Mouse (Mus musculus) embryonic stem cell, embryonic (primary cell): ENCODE measurements around the gene Socs3.

ENCODE experiments used
- CTCF ChIA-PET, 4 experiments: fragments of 300-600 bp in 2 of 4; fragments of 350-600 bp in 2 of 4; sonication (Branson Sonifier 250); formaldehyde crosslinking; loops; one replicate each; lab custom pipeline; 2022; ENCODE audit warnings: inconsistent platforms in 2 of 4; lab: Charles Lee
- POLR2A ChIA-PET, 4 experiments: fragments of 300-600 bp in 2 of 4; fragments of 350-600 bp in 2 of 4; sonication (Branson Sonifier 250); formaldehyde crosslinking; loops; one replicate each; lab custom pipeline; 2022; ENCODE audit warnings: antibody characterized with exemption in 4 of 4, inconsistent platforms in 1 of 4; lab: Charles Lee

The Socs3 gene

DNA sequence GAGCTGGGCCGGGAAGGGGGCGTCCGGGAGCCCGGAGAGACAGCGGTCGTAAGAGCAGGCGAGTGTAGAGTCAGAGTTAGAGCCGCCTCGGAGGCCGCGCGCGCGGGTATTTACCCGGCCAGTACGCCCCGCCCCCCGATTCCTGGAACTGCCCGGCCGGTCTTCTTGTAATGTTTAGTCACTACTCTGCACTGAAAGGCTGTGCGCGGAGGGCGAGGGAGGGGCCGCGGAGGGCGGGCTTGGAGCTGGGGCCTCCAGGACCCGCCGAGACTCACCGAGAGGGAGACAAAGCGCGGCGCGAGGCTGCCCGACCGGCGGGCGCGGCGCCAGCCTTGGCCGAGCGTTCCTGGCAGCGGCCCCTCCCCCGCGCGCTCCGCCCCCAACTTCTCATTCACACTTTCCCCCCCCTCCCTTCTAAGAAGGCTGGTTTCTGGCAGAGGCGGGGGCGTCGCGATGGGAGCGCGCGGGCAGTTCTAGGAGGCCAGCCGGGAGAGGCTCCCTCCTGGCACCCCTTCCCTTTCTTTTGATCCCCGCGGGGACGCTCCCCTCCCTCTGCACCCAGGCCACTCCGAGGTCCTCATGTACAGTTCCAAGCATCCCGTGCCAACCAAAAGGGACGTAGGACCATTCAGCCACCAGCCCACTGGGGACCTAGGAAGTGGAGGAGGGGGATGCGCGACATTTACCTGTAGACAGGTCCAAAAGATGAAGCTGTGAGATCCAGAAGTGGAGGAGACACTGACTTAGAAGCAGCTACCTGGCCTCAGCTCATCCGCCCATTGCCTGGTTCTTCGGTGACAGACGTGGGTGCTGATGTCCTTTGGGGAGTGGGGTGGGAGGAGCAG, 525 bp downstream of the Socs3 start:
- CTCF ChIA-PET = interaction anchor here (0.5 to 3.0 kb wide), 82 partner anchors 9 to 769 kb away, joined by 3 to 31 read pairs (median 4); partner anchors contain the start of gene Pgs1 (in 3 of the 4)
- POLR2A ChIA-PET = interaction anchor here (0.5 to 11.9 kb wide), 151 partner anchors 8 to 1298 kb away, joined by 3 to 236 read pairs (median 5); partner anchors contain the start of genes Pgs1 (in 3 of the 4), Birc5 (in 2 of the 4), Tnrc6c (in 2 of the 4) and Usp36 (in 2 of the 4)

DNA sequence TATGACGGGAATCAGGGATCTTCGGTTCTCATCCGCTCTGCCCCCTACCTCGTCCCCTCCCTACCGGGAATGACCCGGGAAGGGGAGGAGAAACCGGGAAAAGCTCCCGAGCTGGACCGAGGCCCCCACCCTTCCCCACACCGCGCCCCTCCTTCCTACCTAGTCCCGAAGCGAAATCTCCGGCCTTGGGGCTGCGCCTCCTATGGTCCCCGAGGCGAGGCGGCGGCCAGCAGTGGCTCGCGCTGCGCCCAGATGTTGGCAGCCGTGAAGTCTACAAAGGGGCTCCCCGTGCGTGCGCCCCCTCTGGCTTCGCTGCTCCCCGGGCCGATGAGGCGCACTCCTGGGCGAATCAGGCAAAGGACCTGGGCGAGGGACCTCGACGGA, 1.1 kb downstream of the Socs3 start:
- CTCF ChIA-PET = interaction anchor here (1.2 to 3.0 kb wide), 21 partner anchors 10 to 98 kb away, joined by 3 to 31 read pairs (median 8); partner anchors contain the start of gene Pgs1 (in 1 of the 4)
- POLR2A ChIA-PET = interaction anchor here (0.5 to 11.9 kb wide), 105 partner anchors 8 to 1297 kb away, joined by 3 to 236 read pairs (median 7); partner anchors contain the start of genes Pgs1 (in 3 of the 4), Tnrc6c (in 2 of the 4), Afmid (in 1 of the 4) and Birc5 (in 1 of the 4)

DNA sequence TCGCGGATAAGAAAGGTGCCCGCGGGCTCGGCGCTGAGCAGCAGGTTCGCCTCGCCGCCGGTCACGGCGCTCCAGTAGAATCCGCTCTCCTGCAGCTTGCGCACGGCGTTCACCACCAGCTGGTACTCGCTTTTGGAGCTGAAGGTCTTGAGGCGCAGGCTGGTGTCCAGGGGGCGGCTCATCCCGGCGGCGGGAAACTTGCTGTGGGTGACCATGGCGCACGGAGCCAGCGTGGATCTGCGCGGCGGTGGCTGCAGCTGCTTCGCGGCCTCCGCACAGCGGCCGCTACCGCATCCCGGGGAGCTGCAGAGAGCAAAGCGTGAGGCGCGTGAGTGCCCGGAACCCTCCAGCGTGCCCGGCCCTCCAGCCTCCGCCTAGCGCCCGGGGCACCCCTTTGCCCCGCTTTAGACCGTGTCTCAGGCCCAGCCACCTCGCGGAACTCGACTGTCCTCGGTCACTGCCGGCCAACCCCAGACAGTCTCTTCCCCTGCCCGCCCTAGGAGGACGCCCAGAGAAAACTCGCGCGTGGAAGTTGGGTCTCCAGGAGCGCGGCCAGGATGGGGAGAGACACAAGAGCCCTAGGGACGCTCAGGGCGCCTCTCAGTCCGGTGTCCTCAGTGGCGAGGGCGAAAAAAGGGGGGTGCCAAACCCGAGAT, 1.7 kb downstream of the Socs3 start:
- POLR2A ChIA-PET = interaction anchor here in 3 of 4 experiments (0.6 to 11.9 kb wide), 84 partner anchors 6 to 1287 kb away, joined by 3 to 236 read pairs (median 8); partner anchors contain the start of genes Pgs1 (in 3 of the 3), Birc5 (in 1 of the 3), Engase (in 1 of the 3) and Tmem235 (in 1 of the 3)

DNA sequence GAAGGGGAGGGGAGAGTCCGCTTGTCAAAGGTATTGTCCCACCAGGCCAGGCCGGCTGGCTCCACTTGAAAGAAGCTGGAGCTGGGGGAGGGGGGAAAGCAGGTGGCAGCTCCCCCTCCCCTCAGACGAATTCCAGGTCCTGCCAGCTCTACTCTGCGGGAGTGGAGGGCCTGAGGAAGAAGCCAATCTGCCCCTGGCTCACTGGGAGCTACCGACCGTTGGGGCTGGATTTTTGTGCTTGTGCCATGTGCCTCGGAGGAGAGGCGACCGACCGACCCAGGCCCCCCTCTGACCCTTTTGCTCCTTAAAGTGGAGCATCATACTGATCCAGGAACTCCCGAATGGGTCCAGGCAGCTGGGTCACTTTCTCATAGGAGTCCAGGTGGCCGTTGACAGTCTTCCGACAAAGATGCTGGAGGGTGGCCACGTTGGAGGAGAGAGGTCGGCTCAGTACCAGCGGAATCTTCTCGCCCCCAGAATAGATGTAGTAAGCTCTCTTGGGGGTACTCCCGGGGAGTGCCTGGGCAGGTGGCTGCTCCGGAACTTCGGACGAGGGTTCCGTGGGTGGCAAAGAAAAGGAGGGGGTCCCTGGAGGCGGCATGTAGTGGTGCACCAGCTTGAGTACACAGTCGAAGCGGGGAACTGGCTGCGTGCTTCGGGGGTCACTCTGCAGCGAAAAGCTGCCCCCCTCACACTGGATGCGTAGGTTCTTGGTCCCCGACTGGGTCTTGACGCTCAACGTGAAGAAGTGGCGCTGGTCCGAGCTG, 2.4 kb downstream of the Socs3 start:
- ChIA-PET POLR2A (interaction anchor here in 3 of 4 experiments (0.6 to 11.9 kb wide), 61 partner anchors 7 to 1288 kb away, joined by 3 to 236 read pairs (median 4); partner anchors contain the start of genes Pgs1 (in 3 of the 3), Afmid (in 1 of the 3), Birc5 (in 1 of the 3) and Tk1 (in 1 of the 3)), CTCF (interaction anchor here in 2 of 4 experiments (1.0 to 4.0 kb wide), 5 partner anchors 51 to 55 kb away, joined by 3 to 25 read pairs (median 6); no protein-coding TSS in a partner anchor)

More for the DNA sequence above, 1.7 kb downstream of the Socs3 start:
- CTCF ChIA-PET = interaction anchor here in 3 of 4 experiments (1.4 to 4.0 kb wide), 8 partner anchors 11 to 55 kb away, joined by 3 to 25 read pairs (median 13); no protein-coding TSS in a partner anchor

DNA sequence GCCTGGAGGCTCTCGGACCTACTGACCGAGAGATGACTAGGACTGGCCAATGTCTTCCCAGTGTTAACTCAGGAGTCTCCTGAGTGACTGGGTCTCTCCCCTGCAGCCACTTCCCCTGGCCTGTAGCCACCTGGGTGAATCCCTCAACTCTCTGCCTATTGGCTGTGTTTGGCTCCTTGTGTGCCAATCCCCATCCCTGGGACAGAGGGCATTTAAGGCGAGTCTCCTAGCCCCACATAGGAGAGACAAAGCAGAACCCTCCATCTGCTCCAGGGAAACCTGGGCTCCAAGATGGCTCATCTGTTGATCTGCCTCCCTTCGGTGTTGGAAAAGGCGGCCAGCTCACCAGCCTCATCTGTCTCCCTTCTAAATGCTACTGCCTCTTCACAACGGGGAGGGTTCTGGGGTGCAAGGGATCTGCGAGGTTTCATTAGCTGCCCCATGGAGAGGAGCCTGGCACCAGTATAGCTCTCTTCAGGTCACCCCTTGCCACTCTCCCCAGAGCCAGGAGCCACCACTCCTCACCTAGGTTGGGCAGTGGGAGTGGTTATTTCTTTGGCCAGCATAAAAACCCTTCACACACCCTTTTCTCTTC, 3.2 kb downstream of the Socs3 start:
- POLR2A ChIA-PET = interaction anchor here in 3 of 4 experiments (0.8 to 11.9 kb wide), 44 partner anchors 7 to 299 kb away, joined by 3 to 236 read pairs (median 6); partner anchors contain the start of genes Pgs1 (in 2 of the 3), Afmid (in 1 of the 3), Birc5 (in 1 of the 3) and Tk1 (in 1 of the 3)
- CTCF ChIA-PET = interaction anchor here in 2 of 4 experiments (1.0 to 4.0 kb wide), 4 partner anchors 9 to 54 kb away, joined by 3 to 16 read pairs (median 6); no protein-coding TSS in a partner anchor

DNA sequence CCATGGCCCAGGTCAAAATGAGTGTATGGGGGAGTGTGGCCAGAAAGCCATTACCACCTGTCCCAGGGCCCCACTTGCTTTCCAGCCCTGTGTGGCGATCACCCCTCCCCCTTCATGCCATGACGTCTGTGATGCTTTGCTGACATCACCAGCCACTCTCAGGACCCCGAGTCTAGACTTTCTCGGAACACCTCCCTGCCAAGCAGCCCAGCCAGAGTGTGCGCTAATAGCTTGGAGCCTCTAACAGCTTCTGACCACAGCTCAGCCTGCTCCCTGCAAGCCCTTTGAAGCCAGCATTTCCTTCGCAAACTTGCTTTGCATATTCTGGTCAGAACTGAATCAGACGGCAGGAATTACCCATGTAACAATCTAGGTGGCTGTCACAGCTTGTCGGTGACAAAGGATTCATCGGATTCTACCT, 4.3 kb downstream of the Socs3 start:
- ChIA-PET CTCF (interaction anchor here in 2 of 4 experiments (1.0 to 4.0 kb wide), 4 partner anchors 10 to 53 kb away, joined by 4 to 16 read pairs (median 6); no protein-coding TSS in a partner anchor), POLR2A (interaction anchor here in 3 of 4 experiments (0.6 to 11.9 kb wide), 31 partner anchors 9 to 311 kb away, joined by 3 to 236 read pairs (median 7); partner anchors contain the start of genes Pgs1 (in 1 of the 3) and Tnrc6c (in 1 of the 3))

DNA sequence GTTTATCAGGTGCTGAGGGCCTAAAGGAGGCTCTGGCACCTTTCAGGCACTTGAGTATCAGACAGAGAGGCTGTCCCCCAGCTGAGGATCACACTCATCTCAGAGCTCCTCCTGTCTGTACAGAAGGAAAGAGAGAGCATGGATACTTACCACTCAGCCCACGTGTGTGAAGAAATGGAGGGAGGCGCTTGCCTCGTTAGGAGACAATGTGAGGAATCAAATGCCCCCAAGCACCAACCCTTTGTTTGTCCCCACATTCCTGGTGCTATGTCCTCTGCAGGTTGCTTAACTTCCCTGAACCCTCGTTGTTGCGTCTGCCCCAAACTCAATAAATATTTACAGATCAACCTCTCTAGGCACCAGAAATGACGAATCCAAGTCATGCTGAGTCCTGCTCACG, 4.8 kb downstream of the Socs3 start:
- ChIA-PET POLR2A (interaction anchor here in 3 of 4 experiments (0.6 to 11.9 kb wide), 35 partner anchors 9 to 311 kb away, joined by 3 to 236 read pairs (median 7); partner anchors contain the start of genes Pgs1 (in 1 of the 3) and Tnrc6c (in 1 of the 3)), CTCF (interaction anchor here in 2 of 4 experiments (1.0 to 4.0 kb wide), 5 partner anchors 10 to 53 kb away, joined by 4 to 18 read pairs (median 9); no protein-coding TSS in a partner anchor)

DNA sequence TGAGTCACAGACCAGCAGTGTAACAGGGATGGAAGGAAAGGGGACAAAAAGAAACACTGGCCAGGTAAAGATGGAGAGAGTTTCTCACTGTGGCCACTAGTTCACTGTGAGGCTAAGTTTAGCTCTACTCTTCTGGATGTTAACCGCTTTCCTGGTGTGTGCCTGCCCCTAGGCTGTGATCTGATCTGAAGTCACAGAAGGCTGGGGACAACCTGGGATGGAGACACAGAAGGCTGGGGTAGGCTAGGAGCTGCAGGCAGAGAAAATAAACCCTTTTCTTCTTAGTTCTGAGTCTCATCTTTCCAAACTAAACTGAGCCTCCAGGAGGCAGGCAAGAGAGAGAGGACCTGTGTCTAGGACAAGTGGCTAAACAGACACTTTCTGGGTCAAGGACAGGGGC, 5.6 kb downstream of the Socs3 start:
- ChIA-PET POLR2A (interaction anchor here in 3 of 4 experiments (0.7 to 11.9 kb wide), 30 partner anchors 9 to 310 kb away, joined by 3 to 236 read pairs (median 13); partner anchors contain the start of gene Pgs1 (in 1 of the 3)), CTCF (interaction anchor here in 3 of 4 experiments (1.3 to 4.0 kb wide), 6 partner anchors 11 to 52 kb away, joined by 4 to 18 read pairs (median 7); no protein-coding TSS in a partner anchor)

DNA sequence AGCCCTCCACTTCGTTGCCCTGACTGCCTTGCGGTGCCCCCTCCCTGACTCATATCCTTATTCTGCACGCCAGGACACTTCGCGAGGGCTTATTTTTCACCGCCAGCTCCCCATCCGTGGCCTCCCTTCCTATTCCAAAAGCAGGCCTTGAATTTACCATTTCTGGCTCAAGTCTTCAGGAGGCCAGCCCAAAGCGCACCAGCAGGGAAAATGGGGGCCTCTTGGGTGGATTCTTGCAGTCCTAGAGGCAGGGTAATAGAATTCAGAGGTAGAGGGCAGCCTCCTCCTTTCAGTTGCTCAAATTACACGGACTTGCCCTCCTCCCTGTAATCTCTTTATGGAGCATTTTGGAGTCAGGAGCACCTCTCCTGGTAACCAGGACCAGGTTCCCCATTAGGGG, 6.0 kb downstream of the Socs3 start:
- CTCF ChIA-PET = interaction anchor here in 3 of 4 experiments (0.6 to 3.4 kb wide), 15 partner anchors 12 to 169 kb away, joined by 3 to 18 read pairs (median 4); no protein-coding TSS in a partner anchor
- POLR2A ChIA-PET = interaction anchor here (0.5 to 11.9 kb wide), 55 partner anchors 10 to 1122 kb away, joined by 3 to 236 read pairs (median 5); partner anchors contain the start of genes Pgs1 (in 2 of the 4), Usp36 (in 2 of the 4), Afmid (in 1 of the 4) and Birc5 (in 1 of the 4)

DNA sequence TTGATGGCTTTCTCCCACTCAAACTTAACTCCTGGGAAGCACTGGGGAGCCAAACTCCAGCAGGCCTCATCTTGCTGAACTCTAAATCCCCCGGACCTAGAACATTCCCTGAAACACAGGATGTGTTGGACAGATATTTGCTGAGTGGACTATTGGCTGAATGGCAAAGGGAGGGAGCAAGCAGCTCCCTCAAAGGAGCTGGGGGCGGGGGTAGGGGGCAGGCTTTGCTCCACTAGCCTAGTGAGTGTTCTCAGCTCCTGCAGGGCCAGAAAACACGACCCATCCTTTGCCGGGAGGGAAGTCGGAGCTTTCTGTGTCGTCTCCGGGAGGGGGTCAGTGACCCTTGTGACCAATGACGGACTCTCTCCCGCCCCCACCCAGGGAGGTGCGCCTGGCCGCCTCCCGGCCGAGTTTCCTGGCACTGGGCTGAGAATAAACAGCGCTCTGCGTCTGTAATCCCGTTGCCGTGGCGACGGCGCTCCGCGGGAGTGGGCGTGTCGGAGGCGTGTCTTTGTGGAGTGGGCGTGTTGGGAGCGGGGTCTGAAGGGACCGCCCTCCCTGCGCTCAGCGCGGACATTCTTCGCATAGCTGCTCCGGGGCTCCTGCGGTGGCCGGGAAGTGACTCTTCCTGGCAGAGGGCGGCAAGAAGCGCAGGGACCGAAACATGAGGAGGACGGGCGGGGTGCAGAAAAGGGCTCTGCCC, 6.6 kb downstream of the Socs3 start:
- CTCF ChIA-PET = interaction anchor here in 3 of 4 experiments (0.6 to 3.4 kb wide), 17 partner anchors 13 to 168 kb away, joined by 3 to 18 read pairs (median 4); no protein-coding TSS in a partner anchor
- POLR2A ChIA-PET = interaction anchor here (0.5 to 11.9 kb wide), 72 partner anchors 8 to 1123 kb away, joined by 3 to 236 read pairs (median 5); partner anchors contain the start of genes Pgs1 (in 2 of the 4), Usp36 (in 2 of the 4), Afmid (in 1 of the 4) and Birc5 (in 1 of the 4)

DNA sequence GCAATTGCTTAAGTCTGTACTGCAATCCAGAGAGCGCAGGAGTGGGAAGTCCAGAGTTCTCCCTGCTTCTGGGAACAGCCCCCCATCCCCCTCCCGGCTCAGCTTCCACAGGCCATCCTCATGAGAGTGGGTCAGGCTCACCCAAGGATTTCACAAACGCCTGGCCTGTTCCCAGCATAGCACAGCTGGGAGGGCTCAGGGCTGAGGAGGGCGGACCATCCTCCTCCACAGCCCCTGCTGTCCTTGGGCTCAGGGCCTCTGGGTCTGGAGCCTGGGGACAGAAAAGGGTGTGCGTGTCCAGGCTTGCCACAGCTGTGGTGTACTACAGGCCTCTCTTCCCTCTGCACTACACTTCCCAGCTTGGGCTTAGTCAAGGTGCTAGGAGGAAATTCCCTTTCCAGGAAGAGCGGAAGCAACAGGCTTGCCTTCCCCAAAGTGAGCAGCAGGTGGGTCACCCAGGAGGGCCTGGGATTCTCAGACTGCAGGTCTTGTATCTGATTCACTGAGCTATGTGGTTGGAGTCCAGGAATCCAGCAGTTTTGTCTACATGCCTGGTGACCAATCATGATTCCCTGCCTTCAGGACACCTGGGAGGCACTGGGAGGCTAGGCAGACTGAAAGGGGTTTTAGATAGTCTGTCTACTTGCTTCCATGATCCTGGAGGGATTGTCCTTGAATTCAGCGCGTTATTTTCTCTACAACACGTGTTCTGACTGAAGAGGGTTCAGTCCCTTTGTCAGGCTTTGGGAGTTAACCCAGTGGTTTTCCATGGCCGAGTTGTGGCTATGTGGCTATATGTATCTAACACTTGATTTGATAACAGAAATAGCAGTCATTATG, 7.4 kb downstream of the Socs3 start:
- ChIA-PET CTCF (interaction anchor here in 3 of 4 experiments (1.2 to 3.4 kb wide), 11 partner anchors 13 to 112 kb away, joined by 3 to 18 read pairs (median 4); no protein-coding TSS in a partner anchor), POLR2A (interaction anchor here (0.6 to 11.9 kb wide), 63 partner anchors 8 to 891 kb away, joined by 3 to 236 read pairs (median 5); partner anchors contain the start of genes Pgs1 (in 2 of the 4), Tnrc6c (in 1 of the 4) and Usp36 (in 1 of the 4))

DNA sequence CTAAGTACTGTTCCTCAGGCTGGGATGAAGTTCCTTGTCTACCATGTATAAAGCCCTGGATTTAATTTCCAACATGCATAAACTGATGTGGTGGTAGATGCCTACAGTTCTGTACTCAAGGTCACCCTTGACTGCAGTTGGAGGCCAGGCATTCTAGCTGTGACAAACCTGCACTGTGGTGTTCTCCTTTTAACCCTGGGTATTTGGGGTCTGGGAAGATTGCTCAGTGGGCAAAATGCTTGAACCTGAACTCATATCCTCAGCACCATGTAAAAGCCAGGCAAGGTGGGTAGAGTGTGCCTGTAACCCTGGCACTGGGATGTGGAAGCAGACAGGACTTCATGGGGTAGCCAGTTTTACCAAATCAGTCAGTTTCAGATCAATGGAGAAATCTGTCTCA, 9.2 kb downstream of the Socs3 start:
- ChIA-PET POLR2A (interaction anchor here in 3 of 4 experiments (0.7 to 16.8 kb wide), 14 partner anchors 6 to 549 kb away, joined by 3 to 236 read pairs (median 4); partner anchors contain the start of gene Socs3 (in 2 of the 3)), CTCF (interaction anchor here in 1 of 4 experiments (1.1 kb wide), 1 partner anchor 48 kb away, joined by 3 read pairs; no protein-coding TSS in a partner anchor)

DNA sequence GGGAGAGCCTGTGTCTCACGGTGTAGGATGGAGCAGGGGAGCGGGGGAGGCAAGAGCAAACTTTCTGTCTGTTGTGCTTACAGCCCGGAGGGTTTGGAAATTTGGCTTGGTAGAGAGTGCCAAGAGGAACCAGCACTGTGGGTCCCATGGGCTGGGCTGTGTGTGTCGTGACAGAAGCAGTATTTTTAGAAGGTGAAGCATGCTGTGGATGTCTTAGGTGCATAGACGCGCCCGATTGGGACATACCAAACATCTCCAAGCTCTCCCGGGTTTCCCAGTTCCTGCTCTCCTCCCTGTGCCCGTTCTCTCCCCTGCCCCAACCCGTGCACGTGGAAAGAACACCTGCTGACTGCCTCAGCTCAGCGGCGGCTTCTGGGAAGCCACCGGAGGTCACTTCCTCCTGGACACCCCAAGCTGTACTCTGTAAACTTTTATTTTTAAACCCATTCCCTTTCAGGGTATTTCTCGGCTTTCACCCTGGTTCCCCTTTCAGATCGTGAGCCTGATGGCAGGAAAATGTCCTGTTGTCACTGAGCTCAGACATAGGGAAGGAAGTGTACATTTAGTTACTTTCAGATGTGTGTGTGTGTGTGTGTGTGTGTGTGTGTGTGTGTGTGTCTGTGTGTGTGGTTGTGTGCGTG, 10.0 kb downstream of the Socs3 start:
- ChIA-PET CTCF (interaction anchor here in 3 of 4 experiments (0.6 to 1.1 kb wide), 7 partner anchors 10 to 956 kb away, joined by 3 to 6 read pairs (median 4); partner anchors contain the start of gene Socs3 (in 1 of the 3)), POLR2A (interaction anchor here in 3 of 4 experiments (0.5 to 16.8 kb wide), 15 partner anchors 6 to 569 kb away, joined by 3 to 236 read pairs (median 4); partner anchors contain the start of gene Socs3 (in 2 of the 3))
